8 mouse cellular contexts compared by ENCODE assay signal in genomic region chr10:18056391-18056745, GRCm38 (mm10). TPM values are rescaled to one million over a fixed set of nuclear protein-coding genes. Genes with fewer than 3 reads are reported as not detected.
A peak's percentile ranks its signal among the peaks of the same experiment; 100 is the strongest.
DNase-seq lines count a peak whose midpoint lies in the region; ATAC-seq and TF ChIP-seq lines count a peak whose summit lies in the region.

No protein-coding gene starts in this region.

- no peak for DNase-seq in lung, postnatal 0 days (ENCODE audit: low spot score)
- no peak for DNase-seq in lung, postnatal 36 days
- no peak for DNase-seq in adrenal gland, postnatal 4 days (ENCODE audit: low spot score in 2 of 2)
- DNase-seq in adrenal gland, postnatal 25 days: no peak
- no peak for DNase-seq in urinary bladder, postnatal 25 days (ENCODE audit: low spot score)

- H3K4me1 ChIP-seq in lung, postnatal 0 days (ENCODE audit: insufficient read depth, low read depth, low read length): peaks cover 17% of the 10 kb centered on the region; the same call in 1 of the 2 replicates
- peaks cover 23% of the 10 kb centered on the region for H3K4me1 ChIP-seq in embryonic facial prominence, embryonic 13.5 days
- peaks cover 4% of the 10 kb centered on the region; the same call in 1 of the 2 replicates for H3K4me1 ChIP-seq in intestine, postnatal 0 days (replicated peaks; ENCODE audit: control insufficient read depth, insufficient read depth, low read length)
- peaks cover 17% of the 10 kb centered on the region for H3K4me1 ChIP-seq in neural tube, embryonic 14.5 days (ENCODE audit: control insufficient read depth, insufficient read depth, low read length)

- under 1% methylated on average over 8 of the region's 8 CpGs for WGBS in lung, postnatal 0 days
- under 1% methylated on average over 8 of the region's 8 CpGs for WGBS in embryonic facial prominence, embryonic 13.5 days
- WGBS in intestine, postnatal 0 days: 1% methylated on average over 8 of the region's 8 CpGs
- WGBS in neural tube, embryonic 14.5 days: under 1% methylated on average over 8 of the region's 8 CpGs

- no peak for TF ChIP-seq EP300 in lung, postnatal 0 days (IDR thresholded peaks at IDR 0.05)

- no peaks in the 10 kb centered on the region for H3K27me3 ChIP-seq in lung, postnatal 0 days (replicated peaks; ENCODE audit: insufficient read depth, low read length)
- H3K27me3 ChIP-seq in embryonic facial prominence, embryonic 13.5 days: no peaks in the 10 kb centered on the region
- no peaks in the 10 kb centered on the region for H3K27me3 ChIP-seq in intestine, postnatal 0 days (replicated peaks; ENCODE audit: control insufficient read depth, insufficient read depth, low read length)
- no peaks in the 10 kb centered on the region for H3K27me3 ChIP-seq in neural tube, embryonic 14.5 days (ENCODE audit: control insufficient read depth, insufficient read depth, low read length)

- peak overlapping the region; percentile 93; the same call in 1 of the 2 replicates for H3K27ac ChIP-seq in lung, postnatal 0 days (ENCODE audit: low read length)
- peak overlapping the region; percentile 89; the same call in 1 of the 2 replicates for H3K27ac ChIP-seq in embryonic facial prominence, embryonic 13.5 days
- no peak overlapping the region for H3K27ac ChIP-seq in intestine, postnatal 0 days (ENCODE audit: low read depth, low read length)
- H3K27ac ChIP-seq in neural tube, embryonic 14.5 days (ENCODE audit: low read depth, low read length): peak overlapping the region; percentile 93

- no peaks in the 10 kb centered on the region for H3K9me3 ChIP-seq in lung, postnatal 0 days (ENCODE audit: low read length)
- no peaks in the 10 kb centered on the region for H3K9me3 ChIP-seq in embryonic facial prominence, embryonic 13.5 days
- no peaks in the 10 kb centered on the region for H3K9me3 ChIP-seq in intestine, postnatal 0 days (ENCODE audit: control insufficient read depth)
- no peaks in the 10 kb centered on the region for H3K9me3 ChIP-seq in neural tube, embryonic 14.5 days (ENCODE audit: control insufficient read depth, low read length)

- peak overlapping the region; percentile 97 for H3K4me2 ChIP-seq in lung, postnatal 0 days (replicated peaks; ENCODE audit: low read depth, low read length)
- peak overlapping the region; percentile 78 for H3K4me2 ChIP-seq in embryonic facial prominence, embryonic 13.5 days
- H3K4me2 ChIP-seq in intestine, postnatal 0 days (replicated peaks; ENCODE audit: low read depth): peak overlapping the region; percentile 96
- H3K4me2 ChIP-seq in neural tube, embryonic 14.5 days (ENCODE audit: low read depth, low read length): peak overlapping the region; percentile 62

- H3K9ac ChIP-seq in lung, postnatal 0 days (replicated peaks; ENCODE audit: low read depth): peak overlapping the region; percentile 90
- H3K9ac ChIP-seq in embryonic facial prominence, embryonic 13.5 days: peak overlapping the region; percentile 96
- peak overlapping the region; percentile 97 for H3K9ac ChIP-seq in intestine, postnatal 0 days (ENCODE audit: low read depth, low read length)
- peak overlapping the region; percentile 94 for H3K9ac ChIP-seq in neural tube, embryonic 14.5 days (replicated peaks; ENCODE audit: low read depth, low read length)

- H3K4me3 ChIP-seq in lung, postnatal 0 days (ENCODE audit: low read depth, low read length): peak overlapping the region; percentile 96
- H3K4me3 ChIP-seq in embryonic facial prominence, embryonic 13.5 days: peak overlapping the region; percentile 90
- H3K4me3 ChIP-seq in intestine, postnatal 0 days (ENCODE audit: low read depth, low read length): peak overlapping the region; percentile 91
- H3K4me3 ChIP-seq in neural tube, embryonic 14.5 days (ENCODE audit: low read depth, low read length): peak overlapping the region; percentile 96

- H3K36me3 ChIP-seq in lung, postnatal 0 days (ENCODE audit: insufficient read depth, low read length): no peaks in the 10 kb centered on the region
- no peaks in the 10 kb centered on the region for H3K36me3 ChIP-seq in embryonic facial prominence, embryonic 13.5 days
- H3K36me3 ChIP-seq in intestine, postnatal 0 days (ENCODE audit: control insufficient read depth, insufficient read depth): no peaks in the 10 kb centered on the region
- no peaks in the 10 kb centered on the region for H3K36me3 ChIP-seq in neural tube, embryonic 14.5 days (ENCODE audit: control insufficient read depth, insufficient read depth, low read length)

- no peak for TF ChIP-seq CTCF in lung, postnatal 0 days (IDR thresholded peaks at IDR 0.05)
- no peak for TF ChIP-seq CTCF in intestine, postnatal 0 days (IDR thresholded peaks at IDR 0.05; ENCODE audit: low read depth)

- ATAC-seq in lung, postnatal 0 days: no peak
- no peak for ATAC-seq in embryonic facial prominence, embryonic 13.5 days (ENCODE audit: insufficient number of reproducible peaks, insufficient read depth, low FRiP score, low TSS enrichment, low read depth)
- no peak for ATAC-seq in intestine, postnatal 0 days
- no peak for ATAC-seq in neural tube, embryonic 14.5 days (ENCODE audit: low read depth)

RNA-seq across cellular contexts. Expression of gene Reps1, which starts 0.7 kb away (rescaled TPM):
- 10.7 and 10.8 TPM in 2 replicates for polyA plus RNA-seq in lung, postnatal 0 days (2015; fragmentation: Nextera tagmentation; extraction: Ambion mirVana)
- 15.7 and 17.2 TPM in 2 replicates for polyA plus RNA-seq in embryonic facial prominence, embryonic 13.5 days (2015; fragmentation: Nextera tagmentation; extraction: Ambion mirVana)
- polyA plus RNA-seq in intestine, postnatal 0 days (2015; fragmentation: Nextera tagmentation; extraction: Ambion mirVana): 6.1 and 7.7 TPM in 2 replicates
- polyA plus RNA-seq in neural tube, embryonic 14.5 days (2014; fragmentation: Nextera tagmentation; extraction: Ambion mirVana): 24.7 and 27.0 TPM in 2 replicates
- total RNA-seq in adrenal gland, postnatal 4 days (2021): 10 to 100 TPM; 52.1 to 57.7 TPM
- total RNA-seq in adrenal gland, postnatal 25 days (2021): 38.5 and 41.3 TPM in 2 replicates

RNA-seq across cellular contexts. Expression of gene Abracl, which starts 33.3 kb away (rescaled TPM):
- 137 and 148 TPM in 2 replicates for polyA plus RNA-seq in lung, postnatal 0 days (2015; fragmentation: Nextera tagmentation; extraction: Ambion mirVana)
- 136 and 160 TPM in 2 replicates for polyA plus RNA-seq in embryonic facial prominence, embryonic 13.5 days (2015; fragmentation: Nextera tagmentation; extraction: Ambion mirVana)
- 243 and 268 TPM in 2 replicates for polyA plus RNA-seq in intestine, postnatal 0 days (2015; fragmentation: Nextera tagmentation; extraction: Ambion mirVana)
- polyA plus RNA-seq in neural tube, embryonic 14.5 days (2014; fragmentation: Nextera tagmentation; extraction: Ambion mirVana): 62.4 and 74.9 TPM in 2 replicates
- 10 to 100 TPM; 36.0 to 47.4 TPM for total RNA-seq in adrenal gland, postnatal 4 days (2021)
- 25.7 and 31.1 TPM in 2 replicates for total RNA-seq in adrenal gland, postnatal 25 days (2021)
